Mouse (Mus musculus): Measurements from ENCODE around the gene Denr.

Gene Denr

GRCm38 (mm10) chr5:123906976-123907630, at the start of gene Denr:
TSS of gene Denr (plus strand) at chr5:123907175.
- DNase-seq (ENCODE audit: low spot score in 2 of 2): peak; percentile 98 to 100

GRCm38 (mm10) chr5:123858798-123859197, 48.2 kb upstream of the Denr start:
- no peak for DNase-seq (ENCODE audit: low spot score in 2 of 2)

DNA sequence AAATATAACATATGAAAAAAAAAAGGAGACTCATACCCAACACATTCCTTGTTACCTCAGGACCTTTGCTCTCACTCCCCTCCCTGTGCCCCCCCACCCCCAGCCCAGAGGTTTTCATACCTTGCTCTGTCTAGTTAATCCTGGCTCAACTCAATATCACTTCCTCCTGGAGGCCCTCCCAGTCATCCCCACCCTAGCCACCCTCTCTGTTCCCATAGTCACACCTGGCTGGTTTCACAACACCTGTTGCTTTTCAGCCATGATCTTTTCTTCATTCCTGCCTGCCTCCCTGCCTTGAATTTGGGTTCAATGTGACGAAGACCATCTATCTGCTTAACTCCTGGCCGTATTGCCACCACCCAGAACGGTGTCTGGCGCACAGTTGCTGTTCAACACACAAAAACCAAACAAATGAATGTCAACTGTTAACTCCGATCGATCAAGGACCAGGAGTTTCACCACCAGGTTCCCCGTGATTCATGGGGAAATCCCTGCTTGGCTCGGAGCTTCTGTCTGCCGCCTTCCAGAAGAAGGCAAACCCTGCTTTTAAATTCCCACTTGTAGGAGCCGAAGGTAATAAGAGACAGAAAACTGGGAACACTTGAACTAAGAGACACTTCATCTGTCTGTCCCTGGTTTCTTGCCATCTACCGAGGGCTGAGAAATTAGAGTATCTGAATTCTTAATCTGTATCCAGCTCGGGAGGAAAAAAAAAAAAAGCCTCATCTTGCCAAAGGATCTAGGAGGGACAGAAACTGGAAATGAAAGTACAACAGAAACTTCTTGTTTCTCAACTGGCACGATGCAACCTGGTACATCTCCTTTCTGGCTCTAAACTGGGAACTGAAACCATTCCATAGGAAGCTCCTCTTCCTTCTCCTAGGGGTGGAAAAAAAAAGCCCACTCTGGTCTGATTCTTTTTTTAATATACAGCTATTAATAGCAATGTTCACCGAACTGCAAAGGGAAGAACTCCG, 44.3 kb upstream of the Denr start:
- DNase-seq (ENCODE audit: low spot score in 2 of 2): no peak

DNA sequence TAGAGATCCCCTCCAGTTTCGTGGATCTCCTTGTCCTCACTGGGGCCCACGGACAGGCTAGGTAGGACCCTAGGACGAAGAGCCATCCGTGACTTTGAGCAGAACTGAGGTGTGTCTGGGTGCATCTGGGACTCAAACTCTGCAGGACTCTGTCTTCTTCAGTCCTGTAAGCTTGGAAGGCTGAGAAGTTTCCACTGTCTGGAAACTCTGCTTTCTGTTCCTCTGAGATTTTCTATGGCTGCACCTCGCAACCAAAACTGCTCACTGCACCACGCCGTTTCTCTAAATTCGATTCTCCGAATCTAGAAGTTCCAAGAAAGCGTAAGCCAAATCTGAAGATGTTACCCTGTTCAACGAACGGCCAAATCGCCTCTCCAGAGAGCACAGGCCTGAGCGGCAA, 43.0 kb upstream of the Denr start:
- no peak for DNase-seq (ENCODE audit: low spot score in 2 of 2)

- DNase-seq (ENCODE audit: low spot score in 2 of 2): no peak
Measured at GRCm38 (mm10) chr5:123865365-123865764, 41.6 kb upstream of the Denr start, which contains the start of gene Hcar2. TSS of gene Hcar2 (minus strand) at chr5:123865499.

DNA sequence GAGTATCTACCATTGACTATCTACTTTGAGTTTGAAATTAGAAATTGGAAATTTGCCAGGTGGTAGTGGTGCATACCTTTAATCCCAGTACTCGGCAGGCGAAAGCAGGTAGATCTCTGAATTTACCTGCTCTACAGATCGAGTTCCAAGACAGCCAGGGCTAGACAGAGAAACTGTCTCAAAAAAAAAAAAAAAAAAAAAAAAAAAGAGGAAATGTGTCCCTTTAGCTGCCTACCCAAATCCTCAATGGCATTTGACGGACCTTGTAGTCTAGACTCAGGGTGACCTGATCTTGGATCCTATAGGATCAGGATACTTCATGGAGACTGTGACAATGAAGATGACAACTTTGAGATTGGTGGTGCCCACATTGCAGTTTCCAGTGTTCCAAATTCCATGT, 40.5 kb upstream of the Denr start:
- no peak for DNase-seq (ENCODE audit: low spot score in 2 of 2)

DNA sequence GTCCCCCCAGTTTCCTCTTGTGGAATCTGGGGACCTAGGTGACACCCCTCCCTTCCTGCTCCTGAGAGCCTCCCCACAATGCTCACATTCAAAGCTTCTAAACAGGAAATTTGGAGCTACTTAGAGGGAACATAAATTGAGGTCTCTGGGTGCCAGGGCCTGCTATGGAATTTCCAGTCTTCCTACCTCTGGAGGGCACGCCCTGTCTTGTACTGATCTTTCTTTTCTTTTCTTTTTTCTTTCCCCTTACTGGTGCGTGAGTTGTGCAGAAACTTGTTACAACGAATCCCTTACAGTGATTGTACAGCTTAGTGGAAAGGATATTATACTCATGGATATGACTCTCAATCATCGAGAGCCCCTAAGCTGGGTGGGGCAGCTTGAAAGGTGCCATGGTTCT, 37.4 kb upstream of the Denr start:
- no peak for DNase-seq (ENCODE audit: low spot score in 2 of 2)

GRCm38 (mm10) chr5:123874177-123874576, 32.8 kb upstream of the Denr start:
- no peak for DNase-seq (ENCODE audit: low spot score in 2 of 2)

DNA sequence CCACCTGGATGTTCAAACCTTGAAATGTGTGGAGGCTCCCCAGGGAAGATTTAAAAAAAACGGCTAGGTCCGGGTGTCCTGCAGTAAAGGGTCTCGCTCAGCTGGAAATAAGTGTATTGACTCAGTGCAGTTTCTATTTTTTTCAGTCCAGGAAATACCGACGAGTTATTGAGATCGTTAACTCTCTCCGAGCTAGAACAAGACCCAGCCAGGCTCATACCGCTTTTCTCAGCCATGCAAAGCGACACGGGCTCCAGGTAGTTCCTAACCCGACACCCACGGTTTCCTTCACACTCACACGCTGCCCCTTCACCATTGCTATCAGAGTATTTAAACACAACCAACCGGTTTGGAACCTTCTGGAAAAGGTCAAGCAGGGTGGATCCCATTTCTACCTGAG, 28.9 kb upstream of the Denr start:
- DNase-seq (ENCODE audit: low spot score in 2 of 2): no peak

DNA sequence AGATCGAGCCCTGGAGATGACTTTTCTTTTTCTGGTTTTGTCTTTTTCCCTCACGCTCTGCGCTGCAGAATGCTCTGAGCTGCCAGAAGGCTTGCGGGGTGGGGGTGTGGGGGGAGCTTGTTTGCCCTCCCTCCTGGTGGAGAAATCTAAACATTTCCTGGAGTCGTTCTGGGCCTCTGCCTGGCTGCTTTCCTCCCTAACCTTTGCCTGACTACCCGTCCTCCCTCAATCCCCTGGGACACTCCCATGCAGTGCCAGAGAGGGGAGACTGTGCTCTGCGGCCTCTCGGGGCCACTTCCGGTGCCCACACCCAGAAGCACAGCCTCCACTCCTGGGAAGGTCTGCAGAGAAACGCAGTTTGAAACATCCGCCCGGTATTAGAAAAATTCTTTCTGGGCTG, 27.0 kb upstream of the Denr start, which contains the start of gene Hcar1:
Hcar1 (minus strand) TSS at position 93 of the 400 bp plus-strand sequence.
- DNase-seq (ENCODE audit: low spot score in 2 of 2): no peak

GRCm38 (mm10) chr5:123880778-123881177, 26.2 kb upstream of the Denr start:
- no peak for DNase-seq (ENCODE audit: low spot score in 2 of 2)

GRCm38 (mm10) chr5:123883891-123884290, 23.1 kb upstream of the Denr start:
- no peak for DNase-seq (ENCODE audit: low spot score in 2 of 2)

DNA sequence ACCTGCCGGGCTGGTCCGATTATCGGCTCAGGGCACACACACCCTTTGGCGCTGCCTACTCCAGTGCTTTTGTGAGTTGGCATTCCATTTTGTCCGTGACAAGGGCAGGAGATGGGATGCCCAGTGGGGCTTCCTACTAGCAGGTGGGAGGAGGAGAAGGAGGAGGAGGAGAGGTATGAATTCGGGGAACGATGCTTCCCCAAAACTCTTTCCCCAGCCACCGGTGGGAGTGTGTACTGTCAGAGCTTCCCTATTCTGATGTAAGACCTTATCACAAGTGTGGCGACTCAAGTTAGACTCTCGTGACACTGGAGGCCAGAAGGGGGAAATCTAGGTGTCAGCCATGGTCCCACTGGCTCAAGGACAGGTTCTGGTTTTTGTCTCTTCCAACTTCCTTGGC, 22.6 kb upstream of the Denr start:
- DNase-seq (ENCODE audit: low spot score in 2 of 2): no peak

DNA sequence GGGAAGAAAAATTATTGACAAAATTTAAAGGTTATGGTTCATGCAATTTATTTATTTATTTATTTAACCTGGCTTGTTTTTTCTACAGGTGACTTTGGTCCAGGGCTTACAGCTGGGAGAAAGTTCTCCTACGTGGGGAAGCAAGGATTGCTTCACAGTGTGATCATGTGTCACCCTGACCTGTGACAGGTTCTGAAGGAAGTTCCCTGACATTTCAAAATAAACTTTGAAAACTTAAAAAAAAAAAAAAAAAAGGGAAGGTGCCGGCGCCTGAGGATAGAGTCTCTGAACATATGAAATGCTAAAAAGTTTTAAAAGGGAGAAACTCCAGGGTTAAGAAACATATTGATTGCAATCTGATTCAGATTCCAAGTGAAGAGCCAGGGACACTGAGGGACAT, 20.6 kb upstream of the Denr start:
- no peak for DNase-seq (ENCODE audit: low spot score in 2 of 2)

DNA sequence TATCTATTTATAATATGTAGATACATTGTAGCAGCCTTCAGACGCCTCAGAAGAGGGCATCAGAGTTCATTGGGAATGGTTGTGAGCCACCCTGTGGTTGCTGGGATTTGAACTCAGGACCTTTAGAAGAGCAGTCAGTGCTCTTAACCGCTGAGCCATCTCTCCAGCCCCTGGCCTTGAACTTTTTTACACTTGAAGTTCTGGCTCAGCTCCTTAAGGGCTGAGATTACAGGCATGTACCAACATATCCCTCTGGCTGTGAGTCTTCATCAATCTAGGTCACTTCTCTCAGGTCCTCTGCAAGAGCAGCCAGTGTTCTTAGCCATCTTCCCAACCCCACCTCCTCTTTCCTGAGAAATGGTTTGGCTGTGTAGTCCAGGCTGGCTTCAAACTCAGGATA, 16.7 kb upstream of the Denr start:
- DNase-seq (ENCODE audit: low spot score in 2 of 2): no peak

DNA sequence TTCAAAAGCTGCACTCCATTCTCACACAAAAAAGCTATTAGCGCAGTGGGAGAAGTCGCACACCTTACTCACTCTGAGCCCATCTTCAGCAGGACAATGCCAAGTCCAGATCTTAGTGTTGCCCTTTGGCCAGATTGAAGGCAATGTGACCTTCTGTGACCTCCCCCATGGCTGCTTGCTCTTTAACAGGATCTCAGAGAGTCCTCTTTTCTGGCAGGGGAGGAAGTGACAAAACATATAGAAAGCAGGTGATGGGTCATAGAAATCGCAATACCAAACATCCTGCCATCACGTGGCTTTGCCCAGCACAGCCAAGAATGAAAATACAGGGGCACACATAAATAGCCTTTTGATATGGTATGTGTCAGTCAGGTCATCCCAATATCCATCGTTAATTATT, 16.0 kb upstream of the Denr start:
- no peak for DNase-seq (ENCODE audit: low spot score in 2 of 2)

- peak; percentile 50 to 62 for DNase-seq (ENCODE audit: low spot score in 2 of 2)
Measured at GRCm38 (mm10) chr5:123891669-123892068, 15.3 kb upstream of the Denr start.

DNA sequence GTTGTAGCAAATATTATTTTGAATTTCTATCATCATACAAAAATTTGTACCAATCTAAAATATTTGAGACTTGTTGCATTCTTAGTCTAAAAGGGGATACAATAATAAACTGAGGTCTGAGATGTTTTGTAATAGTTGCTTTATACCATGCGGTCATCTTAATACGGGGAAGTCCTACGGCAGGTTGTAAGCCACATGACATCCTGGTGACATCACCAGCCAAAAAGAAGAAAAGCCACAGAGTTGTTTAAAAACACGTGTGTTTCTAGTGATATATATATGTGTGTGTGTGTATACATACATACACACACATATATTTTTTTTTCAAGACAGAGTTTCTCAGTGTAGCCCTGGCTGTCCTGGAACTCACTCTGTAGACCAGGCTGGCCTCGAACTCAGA, 13.5 kb upstream of the Denr start:
- no peak for DNase-seq (ENCODE audit: low spot score in 2 of 2)

- no peak for DNase-seq (ENCODE audit: low spot score in 2 of 2)
Measured at GRCm38 (mm10) chr5:123896395-123896794, 10.6 kb upstream of the Denr start.

GRCm38 (mm10) chr5:123897352-123897751, 9.6 kb upstream of the Denr start:
- DNase-seq (ENCODE audit: low spot score in 2 of 2): peak; percentile 40 to 42

DNA sequence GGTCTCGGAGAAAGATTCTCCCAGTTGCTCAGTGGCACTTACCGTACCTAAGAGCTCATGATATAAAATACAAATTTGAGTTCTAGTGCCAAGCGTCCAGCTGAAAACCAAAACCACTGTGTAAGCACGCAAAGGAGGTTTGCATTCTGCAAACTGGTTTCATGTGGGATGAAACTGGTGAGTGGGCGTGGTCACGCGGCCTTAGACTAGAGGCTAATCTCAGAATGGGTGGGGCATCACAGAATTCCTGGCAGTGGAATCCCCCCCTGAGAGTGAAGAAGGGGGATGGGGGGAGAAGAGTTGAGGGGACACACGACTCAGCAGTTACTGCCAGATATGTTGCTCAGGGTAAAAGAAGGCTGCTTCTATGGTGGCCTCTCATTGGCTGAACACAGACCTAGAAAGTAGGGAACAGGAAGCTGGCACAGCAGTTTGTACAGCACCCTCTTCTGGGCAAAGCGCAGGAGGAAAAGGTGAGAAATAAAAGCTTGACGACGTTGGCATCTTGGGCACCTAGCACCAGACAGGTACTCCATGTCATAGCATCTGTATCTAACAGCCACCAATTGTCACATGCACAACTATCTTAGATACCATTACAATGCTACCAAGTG, 2.8 kb upstream of the Denr start:
- DNase-seq (ENCODE audit: low spot score in 2 of 2): no peak

GRCm38 (mm10) chr5:123906146-123906975, 614 bp upstream of the Denr start:
- no peak for DNase-seq (ENCODE audit: low spot score in 2 of 2)

All from right cerebral cortex, postnatal 10 days (tissue).